Mouse (Mus musculus): ENCODE results near the gene Zc3h12a. TPM values are rescaled to one million over a fixed set of nuclear protein-coding genes. Genes with fewer than 3 reads are reported as not detected.

Gene Zc3h12a
- 27.4 and 28.7 TPM in 2 replicates for polyA plus RNA-seq (2012; rRNA removed)

DNA sequence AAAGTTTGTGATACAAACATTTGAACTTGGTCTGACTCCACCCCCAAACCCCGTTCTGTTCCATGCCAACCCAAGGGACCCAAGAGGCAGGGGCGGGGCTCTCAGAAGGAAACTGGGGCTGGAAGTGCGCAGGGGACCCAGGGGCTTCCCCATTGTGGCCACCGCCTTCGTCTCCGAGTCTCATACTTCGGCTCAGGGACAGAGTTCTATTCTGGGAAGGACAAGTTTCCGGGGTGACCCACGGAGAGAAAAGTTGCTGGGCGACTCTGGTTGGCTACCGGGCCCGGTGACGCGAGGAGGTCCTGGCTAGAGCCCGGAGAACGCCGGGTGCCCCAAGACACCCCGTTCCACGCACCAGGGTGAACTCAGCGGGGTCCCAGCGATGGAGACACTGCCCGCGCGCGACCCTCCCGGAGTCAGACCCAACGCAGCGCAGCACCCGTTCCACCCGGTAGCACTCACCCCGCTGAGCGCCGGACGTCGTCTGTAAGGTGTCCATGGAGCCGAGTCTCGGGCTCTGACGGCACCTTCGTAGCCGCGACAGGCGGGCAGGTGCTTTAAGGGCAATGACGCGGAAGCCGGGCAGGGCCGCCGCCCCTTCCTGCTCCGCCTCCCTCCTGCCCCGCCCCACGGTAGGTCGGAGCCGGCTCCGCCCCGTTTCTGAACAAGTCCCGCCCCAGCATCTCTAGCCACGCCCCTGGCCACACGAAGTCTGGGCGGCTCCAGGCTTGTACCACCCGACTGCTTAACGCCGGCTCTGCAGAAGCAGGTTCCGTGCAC is at the start of gene Zc3h12a:
Zc3h12a (minus strand) TSS at position 536 of the 780 bp plus-strand sequence.
- Histone ChIP-seq H3K4me3 (ENCODE audit: control insufficient read depth, insufficient read depth, low read length) (peak within 1 kb of the TSS; percentile 88), H3K4me1 (replicated peaks; ENCODE audit: control insufficient read depth, insufficient read depth, low read length) (peaks cover 53% of the 10 kb centered on the region), H3K27me3 (ENCODE audit: control insufficient read depth, insufficient read depth, low read length) (no peaks in the 10 kb centered on the region), H3K36me3 (ENCODE audit: control insufficient read depth, insufficient read depth, low read length) (no peaks in the 10 kb centered on the region), H3K27ac (ENCODE audit: control insufficient read depth, insufficient read depth, low read length) (peak within 1 kb of the TSS; percentile 71)
- DNase-seq, result peak; percentile 93
- WGBS, result under 1% methylated on average over 62 of the region's 62 CpGs
- peak; percentile 63 for TF ChIP-seq POLR2A (IDR thresholded peaks at IDR 0.05; ENCODE audit: control insufficient read depth, extremely low read depth, insufficient read depth, low read length, poor library complexity)
- TF ChIP-seq CTCF (IDR thresholded peaks at IDR 0.05; ENCODE audit: borderline replicate concordance, control insufficient read depth, extremely low read depth, insufficient read depth, low read length, poor library complexity), result 0 out of 2 replicates have a peak, but pooled peaks have one; percentile 25

- WGBS, result 10% methylated on average over 13 of the region's 13 CpGs
- Histone ChIP-seq H3K27ac (ENCODE audit: control insufficient read depth, insufficient read depth, low read length) (no peak overlapping the region), H3K36me3 (ENCODE audit: control insufficient read depth, insufficient read depth, low read length) (no peaks in the 10 kb centered on the region), H3K27me3 (ENCODE audit: control insufficient read depth, insufficient read depth, low read length) (no peaks in the 10 kb centered on the region), H3K4me3 (ENCODE audit: control insufficient read depth, insufficient read depth, low read length) (no peak overlapping the region), H3K4me1 (replicated peaks; ENCODE audit: control insufficient read depth, insufficient read depth, low read length) (no peaks in the 10 kb centered on the region)
- no peak for TF ChIP-seq CTCF (IDR thresholded peaks at IDR 0.05; ENCODE audit: borderline replicate concordance, control insufficient read depth, extremely low read depth, insufficient read depth, low read length, poor library complexity)
- DNase-seq, result no peak
Measured at GRCm38 (mm10) chr4:125176639-125177165, 49.1 kb upstream of the Zc3h12a start.

- no peaks in the 10 kb centered on the region for H3K27me3 ChIP-seq (ENCODE audit: control insufficient read depth, insufficient read depth, low read length)
- 67% methylated on average over 5 of the region's 5 CpGs for WGBS
- H3K4me3 ChIP-seq (ENCODE audit: control insufficient read depth, insufficient read depth, low read length), result no peak overlapping the region
- no peaks in the 10 kb centered on the region for H3K36me3 ChIP-seq (ENCODE audit: control insufficient read depth, insufficient read depth, low read length)
- TF ChIP-seq CTCF (IDR thresholded peaks at IDR 0.05; ENCODE audit: borderline replicate concordance, control insufficient read depth, extremely low read depth, insufficient read depth, low read length, poor library complexity) (no peak), POLR2A (IDR thresholded peaks at IDR 0.05; ENCODE audit: control insufficient read depth, extremely low read depth, insufficient read depth, low read length, poor library complexity) (no peak)
- DNase-seq, result no peak
- no peak overlapping the region for H3K27ac ChIP-seq (ENCODE audit: control insufficient read depth, insufficient read depth, low read length)
- H3K4me1 ChIP-seq (replicated peaks; ENCODE audit: control insufficient read depth, insufficient read depth, low read length), result no peaks in the 10 kb centered on the region
Measured at GRCm38 (mm10) chr4:125176190-125176589, 48.5 kb upstream of the Zc3h12a start.

- Histone ChIP-seq H3K27me3 (ENCODE audit: control insufficient read depth, insufficient read depth, low read length) (no peaks in the 10 kb centered on the region), H3K4me3 (ENCODE audit: control insufficient read depth, insufficient read depth, low read length) (no peak overlapping the region), H3K27ac (ENCODE audit: control insufficient read depth, insufficient read depth, low read length) (no peak overlapping the region), H3K4me1 (replicated peaks; ENCODE audit: control insufficient read depth, insufficient read depth, low read length) (no peaks in the 10 kb centered on the region), H3K36me3 (ENCODE audit: control insufficient read depth, insufficient read depth, low read length) (no peaks in the 10 kb centered on the region)
- no peak for TF ChIP-seq CTCF (IDR thresholded peaks at IDR 0.05; ENCODE audit: borderline replicate concordance, control insufficient read depth, extremely low read depth, insufficient read depth, low read length, poor library complexity)
- no peak for TF ChIP-seq POLR2A (IDR thresholded peaks at IDR 0.05; ENCODE audit: control insufficient read depth, extremely low read depth, insufficient read depth, low read length, poor library complexity)
- WGBS, result 78% methylated on average over 2 of the region's 2 CpGs
- no peak for DNase-seq
Measured at GRCm38 (mm10) chr4:125175591-125175990, 48.0 kb upstream of the Zc3h12a start.

DNA sequence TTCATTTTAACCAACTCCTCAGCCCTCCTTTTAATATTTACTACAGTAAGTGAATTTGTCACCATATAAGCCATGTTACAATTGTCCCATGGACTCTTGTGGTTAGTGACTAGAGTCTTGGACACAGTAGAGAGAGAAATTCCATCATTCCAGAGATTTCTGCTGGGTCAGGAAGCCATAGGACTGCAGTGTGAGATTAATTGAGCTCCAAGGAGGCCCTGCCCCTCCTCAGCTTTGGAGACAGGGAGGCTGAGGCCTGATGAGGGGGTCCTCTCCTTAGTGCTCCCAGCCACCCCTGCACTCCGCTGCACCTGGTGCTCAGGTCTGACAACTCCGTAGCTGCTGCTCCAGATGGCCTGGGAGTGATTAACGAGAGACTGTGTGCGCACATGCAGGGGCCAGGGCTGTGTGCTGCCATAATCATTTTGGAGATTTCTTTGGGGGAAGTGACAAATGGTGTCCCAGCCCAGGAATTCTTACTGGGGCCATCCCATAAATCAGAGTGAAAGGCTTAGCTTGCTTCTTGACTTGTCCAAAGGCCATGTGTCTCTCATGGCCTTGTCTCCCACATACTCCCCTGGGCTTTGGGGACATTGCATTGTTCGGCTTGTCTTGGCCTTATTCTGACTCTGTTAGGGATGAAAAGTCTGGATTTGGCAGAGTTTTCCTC is 47.0 kb upstream of the Zc3h12a start:
- no peaks in the 10 kb centered on the region for H3K36me3 ChIP-seq (ENCODE audit: control insufficient read depth, insufficient read depth, low read length)
- H3K4me1 ChIP-seq (replicated peaks; ENCODE audit: control insufficient read depth, insufficient read depth, low read length), result no peaks in the 10 kb centered on the region
- no peak for DNase-seq
- no peak for TF ChIP-seq CTCF (IDR thresholded peaks at IDR 0.05; ENCODE audit: borderline replicate concordance, control insufficient read depth, extremely low read depth, insufficient read depth, low read length, poor library complexity)
- no peak for TF ChIP-seq POLR2A (IDR thresholded peaks at IDR 0.05; ENCODE audit: control insufficient read depth, extremely low read depth, insufficient read depth, low read length, poor library complexity)
- H3K4me3 ChIP-seq (ENCODE audit: control insufficient read depth, insufficient read depth, low read length), result no peak overlapping the region
- whole genome bisulfite sequencing, result 97% methylated on average over 5 of the region's 5 CpGs
- H3K27ac ChIP-seq (ENCODE audit: control insufficient read depth, insufficient read depth, low read length), result no peak overlapping the region
- H3K27me3 ChIP-seq (ENCODE audit: control insufficient read depth, insufficient read depth, low read length), result no peaks in the 10 kb centered on the region

DNA sequence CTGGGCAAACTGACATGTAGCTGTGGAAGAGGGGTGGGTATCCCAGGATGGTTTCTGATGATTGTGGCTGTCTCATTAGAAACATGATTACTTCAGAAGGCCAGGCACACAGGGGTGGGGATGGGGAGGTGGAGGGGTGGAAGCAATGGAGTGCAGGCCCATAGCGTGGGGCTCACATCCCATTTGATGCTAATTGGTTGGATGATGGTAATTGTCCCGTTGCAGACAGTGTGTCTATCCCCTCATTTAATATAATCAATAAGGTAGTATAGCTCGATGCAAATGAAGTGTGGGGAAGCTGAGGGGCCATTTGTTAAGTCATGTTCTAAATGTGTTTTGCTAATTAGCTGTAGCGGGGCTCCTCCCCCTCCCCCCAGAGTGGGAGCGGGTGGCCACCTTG is 45.5 kb upstream of the Zc3h12a start:
- H3K4me3 ChIP-seq (ENCODE audit: control insufficient read depth, insufficient read depth, low read length), result no peak overlapping the region
- H3K36me3 ChIP-seq (ENCODE audit: control insufficient read depth, insufficient read depth, low read length), result no peaks in the 10 kb centered on the region
- no peaks in the 10 kb centered on the region for H3K4me1 ChIP-seq (replicated peaks; ENCODE audit: control insufficient read depth, insufficient read depth, low read length)
- no peak for DNase-seq
- 90% methylated on average over 5 of the region's 5 CpGs for WGBS
- no peaks in the 10 kb centered on the region for H3K27me3 ChIP-seq (ENCODE audit: control insufficient read depth, insufficient read depth, low read length)
- H3K27ac ChIP-seq (ENCODE audit: control insufficient read depth, insufficient read depth, low read length), result no peak overlapping the region
- TF ChIP-seq POLR2A (IDR thresholded peaks at IDR 0.05; ENCODE audit: control insufficient read depth, extremely low read depth, insufficient read depth, low read length, poor library complexity) (no peak), CTCF (IDR thresholded peaks at IDR 0.05; ENCODE audit: borderline replicate concordance, control insufficient read depth, extremely low read depth, insufficient read depth, low read length, poor library complexity) (no peak)
